Mouse (Mus musculus): ENCODE measurements around the gene Hoxd4.

Hoxd4 gene

GRCm38 (mm10) chr2:74704999-74705466 lies 6.7 kb upstream of the Hoxd4 start:
- DNase-seq (ENCODE audit: low read depth, low spot score) = no peak

- no peak for DNase-seq (ENCODE audit: low read depth, low spot score)
Measured at GRCm38 (mm10) chr2:74705467-74706089, 6.2 kb upstream of the Hoxd4 start.

- no peak for DNase-seq (ENCODE audit: low read depth, low spot score)
Measured at GRCm38 (mm10) chr2:74706393-74706960, 5.3 kb upstream of the Hoxd4 start.

GRCm38 (mm10) chr2:74707599-74707998 lies 4.1 kb upstream of the Hoxd4 start:
- DNase-seq (ENCODE audit: low read depth, low spot score) = no peak

GRCm38 (mm10) chr2:74708676-74709075 lies 3.1 kb upstream of the Hoxd4 start:
- no peak for DNase-seq (ENCODE audit: low read depth, low spot score)

- no peak for DNase-seq (ENCODE audit: low read depth, low spot score)
Measured at GRCm38 (mm10) chr2:74709465-74710419, 2.0 kb upstream of the Hoxd4 start.

GRCm38 (mm10) chr2:74710929-74711543 lies 693 bp upstream of the Hoxd4 start:
- no peak for DNase-seq (ENCODE audit: low read depth, low spot score)

GRCm38 (mm10) chr2:74713239-74714150 lies 1.8 kb downstream of the Hoxd4 start:
- no peak for DNase-seq (ENCODE audit: low read depth, low spot score)

GRCm38 (mm10) chr2:74714156-74714789 lies 2.5 kb downstream of the Hoxd4 start:
- no peak for DNase-seq (ENCODE audit: low read depth, low spot score)

- no peak for DNase-seq (ENCODE audit: low read depth, low spot score)
Measured at GRCm38 (mm10) chr2:74714881-74715280, 3.2 kb downstream of the Hoxd4 start.

- DNase-seq (ENCODE audit: low read depth, low spot score) = peak; percentile 79
Measured at GRCm38 (mm10) chr2:74715504-74716241, 3.9 kb downstream of the Hoxd4 start.

- no peak for DNase-seq (ENCODE audit: low read depth, low spot score)
Measured at GRCm38 (mm10) chr2:74720384-74720783, 8.7 kb downstream of the Hoxd4 start.

- DNase-seq (ENCODE audit: low read depth, low spot score) = no peak
Measured at GRCm38 (mm10) chr2:74720955-74721491, 9.3 kb downstream of the Hoxd4 start.

- DNase-seq (ENCODE audit: low read depth, low spot score) = no peak
Measured at GRCm38 (mm10) chr2:74721882-74722281, 10.2 kb downstream of the Hoxd4 start.

- DNase-seq (ENCODE audit: low read depth, low spot score) = no peak
Measured at GRCm38 (mm10) chr2:74722949-74723348, 11.2 kb downstream of the Hoxd4 start.

- DNase-seq (ENCODE audit: low read depth, low spot score) = no peak
Measured at GRCm38 (mm10) chr2:74724244-74725015, 12.7 kb downstream of the Hoxd4 start.

- DNase-seq (ENCODE audit: low read depth, low spot score) = no peak
Measured at GRCm38 (mm10) chr2:74725171-74725570, 13.4 kb downstream of the Hoxd4 start.

GRCm38 (mm10) chr2:74726551-74726950 lies 14.8 kb downstream of the Hoxd4 start, which contains the start of gene Gm28230:
Gm28230 (plus strand) TSS chr2:74726728.
- DNase-seq (ENCODE audit: low read depth, low spot score) = no peak
